Mouse (Mus musculus) mesoderm, embryonic 11.5 days (tissue): Measurements from ENCODE around the gene Yae1d1.
"Not testable (repeated sequence)": the region's sequence is repeated elsewhere in the genome, so short reads cannot be mapped to it uniquely, and the experiment has no call there.

Experiments
- DNase-seq: peaks from one replicate; pipeline ENCODE4 v3.0.0-alpha.2; 2012; ENCODE audit warnings: low read depth, low spot score

The Yae1d1 gene

DNA sequence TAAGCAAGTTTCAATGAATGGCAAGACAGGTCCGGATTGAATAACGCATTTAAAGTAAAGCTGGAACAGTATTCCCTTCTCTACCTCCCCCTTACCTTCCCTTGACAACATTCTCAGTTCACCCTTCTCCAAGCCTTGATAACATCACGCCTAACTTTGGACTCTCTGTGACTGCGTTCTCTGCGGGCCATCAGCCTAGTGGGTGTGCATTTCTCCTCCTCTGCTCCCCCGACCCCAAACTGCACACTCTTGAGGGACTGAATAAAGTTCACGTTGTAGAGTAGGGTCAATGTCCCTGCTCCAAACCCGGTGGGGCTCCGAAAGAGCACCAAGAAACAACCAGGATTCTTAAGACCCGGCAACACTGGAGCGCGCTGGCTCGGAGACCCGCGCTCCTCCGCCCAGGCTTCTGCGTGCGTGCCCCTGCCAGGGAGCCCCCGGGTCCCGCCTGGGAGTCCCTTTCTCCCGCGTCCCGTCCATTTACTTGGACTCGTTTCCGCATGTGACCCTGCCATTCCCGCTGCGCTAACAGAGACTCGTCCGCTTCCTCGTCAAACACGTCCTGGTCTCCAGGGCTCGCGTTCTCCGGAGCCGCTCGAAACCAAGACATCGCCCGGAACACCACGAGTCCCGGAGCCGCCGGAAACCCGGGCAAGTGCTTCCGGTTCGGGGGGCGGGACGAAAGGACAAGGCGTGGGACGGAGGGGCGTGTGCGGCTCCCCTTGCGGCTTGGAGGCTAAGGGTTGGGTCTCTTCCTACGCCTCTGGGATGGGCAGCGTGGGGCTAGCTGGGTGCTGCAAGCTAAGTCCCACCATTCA is at the start of gene Yae1d1:
TSS of gene Yae1d1 (minus strand) at position 653 of the 818 bp plus-strand sequence.
- peak; percentile 90 for DNase-seq

DNA sequence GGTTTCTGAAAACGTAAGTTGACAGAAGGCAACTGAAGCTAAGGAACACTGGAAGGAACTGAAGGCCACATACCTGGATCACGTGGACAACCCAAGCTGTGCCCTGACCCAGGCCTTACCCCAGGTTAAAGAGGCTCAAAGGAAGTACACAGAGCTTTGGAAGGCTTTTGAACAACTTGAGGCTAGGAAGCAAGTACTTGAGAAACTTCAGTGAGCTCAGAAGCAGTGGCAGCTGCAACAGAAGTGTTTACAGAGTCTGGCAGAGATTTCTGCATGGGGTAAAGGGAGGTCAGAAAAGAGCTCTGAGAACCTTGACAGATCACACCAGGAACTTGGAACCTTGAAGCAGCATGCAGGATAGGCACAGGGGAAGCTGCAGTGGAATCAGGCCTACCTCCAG is 45.7 kb upstream of the Yae1d1 start:
- DNase-seq = no peak

- DNase-seq = no peak
Observed at GRCm38 (mm10) chr13:18016604-18017003, 23.5 kb upstream of the Yae1d1 start.

- no peak for DNase-seq
Observed at GRCm38 (mm10) chr13:18013205-18013604, 20.1 kb upstream of the Yae1d1 start.

- DNase-seq = no peak
Observed at GRCm38 (mm10) chr13:18011055-18011454, 17.9 kb upstream of the Yae1d1 start.

GRCm38 (mm10) chr13:17993515-17993847 is 332 bp upstream of the Yae1d1 start:
- no peak for DNase-seq

- DNase-seq = no peak
Observed at GRCm38 (mm10) chr13:17992009-17992408, 1.1 kb downstream of the Yae1d1 start.

- DNase-seq = peak; percentile 34
Observed at GRCm38 (mm10) chr13:17983194-17983593, 10.0 kb downstream of the Yae1d1 start.

GRCm38 (mm10) chr13:17982634-17983033 is 10.5 kb downstream of the Yae1d1 start:
- no peak for DNase-seq

- no peak for DNase-seq
Observed at GRCm38 (mm10) chr13:17976854-17977739, 16.1 kb downstream of the Yae1d1 start.

GRCm38 (mm10) chr13:17975891-17976290 is 17.3 kb downstream of the Yae1d1 start:
- no peak for DNase-seq

DNA sequence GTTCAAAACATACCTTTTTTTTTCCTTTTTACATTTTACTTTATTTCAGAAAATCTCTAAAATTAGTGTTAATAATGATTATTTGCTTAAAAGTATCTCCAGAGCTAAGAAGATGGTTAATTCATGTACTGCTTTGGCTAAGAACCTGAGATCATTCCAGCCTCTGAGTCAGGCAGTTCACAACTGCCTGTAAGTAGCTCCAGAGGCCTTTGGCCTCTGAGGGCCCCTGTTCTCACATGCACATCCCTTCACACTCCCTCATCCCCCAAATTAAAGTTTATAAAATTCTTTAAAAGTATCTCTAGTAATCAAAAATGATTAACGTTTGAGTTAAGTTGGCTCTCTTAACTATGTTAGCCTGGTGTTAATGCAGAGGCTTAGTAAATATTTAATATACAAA is 17.7 kb downstream of the Yae1d1 start:
- no peak for DNase-seq

- DNase-seq = no peak
Observed at GRCm38 (mm10) chr13:17974734-17975133, 18.4 kb downstream of the Yae1d1 start.

DNA sequence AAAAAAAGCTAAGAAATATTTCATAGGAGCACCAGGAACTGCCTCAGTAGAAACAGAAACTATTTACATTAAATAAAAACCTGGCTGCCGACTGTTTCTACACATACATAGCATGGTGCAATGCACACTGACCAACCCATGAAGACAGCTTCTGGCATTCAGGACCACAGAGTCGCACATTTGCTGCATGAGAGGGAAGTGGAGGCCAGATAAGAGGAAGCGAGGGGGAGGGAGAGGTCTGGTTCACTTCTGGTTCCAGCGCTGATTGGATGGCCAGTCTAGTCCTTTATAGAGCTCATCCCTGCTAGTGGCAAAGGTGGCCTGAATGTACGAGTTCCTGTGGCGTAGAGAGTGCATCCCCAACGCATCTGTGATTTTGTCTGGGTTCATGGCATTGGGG is 32.5 kb downstream of the Yae1d1 start:
- no peak for DNase-seq

DNA sequence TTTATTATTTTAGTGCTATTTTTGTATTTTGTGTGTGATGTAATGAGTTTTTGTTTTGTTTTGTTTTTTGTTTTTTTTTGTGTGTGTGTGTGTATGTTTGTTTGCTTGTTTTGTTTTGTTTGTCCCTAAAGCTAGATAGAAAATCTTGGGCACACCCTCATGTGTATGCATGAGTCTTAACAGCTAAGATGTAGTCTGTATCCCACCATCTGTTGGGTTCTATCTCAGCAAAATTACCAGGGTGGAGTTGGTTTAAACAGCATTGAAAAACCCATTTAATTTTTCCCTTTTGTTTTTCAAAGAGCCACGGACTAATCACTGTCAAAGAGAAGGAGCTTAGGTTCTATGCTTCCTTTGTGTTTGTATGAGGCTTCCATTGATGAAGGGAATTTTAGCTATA is 38.9 kb downstream of the Yae1d1 start:
- DNase-seq = no peak

GRCm38 (mm10) chr13:17950581-17950980 is 42.6 kb downstream of the Yae1d1 start:
- not testable (repeated sequence) for DNase-seq

DNA sequence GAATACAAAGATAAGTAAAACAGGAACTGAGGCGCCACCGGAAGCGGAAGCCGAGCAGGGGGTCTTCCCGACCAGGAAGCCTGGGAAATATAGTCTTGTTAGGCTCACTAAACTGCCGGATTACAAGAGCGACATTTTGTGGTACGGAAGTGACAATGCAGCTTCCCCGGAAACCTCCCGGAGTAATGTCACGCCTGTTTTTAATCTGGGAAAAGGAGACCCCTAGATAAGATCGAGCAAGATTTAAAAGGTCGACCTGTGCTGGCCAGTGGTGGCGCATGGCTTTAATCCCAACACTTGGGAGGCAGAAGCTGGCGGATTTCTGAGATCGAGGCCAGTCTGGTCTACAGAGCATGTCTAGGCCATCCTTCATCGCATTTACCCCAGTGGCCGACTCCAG is 43.6 kb downstream of the Yae1d1 start:
- no peak for DNase-seq

- DNase-seq = peak; percentile 85
Observed at GRCm38 (mm10) chr13:17944078-17944917, 48.9 kb downstream of the Yae1d1 start, which contains the start of gene Rala. Gene Rala (minus strand): TSS chr13:17944239.

- DNase-seq = peak; percentile 13
Observed at GRCm38 (mm10) chr13:17943306-17944077, 49.7 kb downstream of the Yae1d1 start.

DNA sequence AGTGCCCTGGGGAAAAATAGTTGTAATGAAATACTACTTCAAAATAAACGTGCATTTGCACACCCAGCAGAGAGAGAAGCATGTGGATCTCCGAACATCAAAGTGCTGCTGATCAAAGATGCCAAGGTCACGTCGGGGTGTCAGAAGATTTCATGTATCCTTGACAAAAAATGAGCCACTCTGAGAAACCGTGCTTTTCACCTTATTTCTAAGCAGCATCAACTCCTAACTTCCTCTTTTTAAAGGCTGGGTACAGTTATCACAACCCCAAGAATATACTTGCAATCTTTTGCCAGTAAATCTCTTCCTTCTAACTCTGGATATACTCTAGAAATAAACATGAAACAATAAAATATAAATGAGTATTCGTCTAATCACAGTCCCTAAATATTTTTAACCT is 50.8 kb downstream of the Yae1d1 start:
- no peak for DNase-seq
